Mouse (Mus musculus): ENCODE results near the gene Rbm20. TPM values are rescaled to one million over a fixed set of nuclear protein-coding genes. Genes with fewer than 3 reads are reported as not detected.

Gene Rbm20
- total RNA-seq, 2 experiments from 2014 or later = 0.61 TPM; not detected in 1

DNA sequence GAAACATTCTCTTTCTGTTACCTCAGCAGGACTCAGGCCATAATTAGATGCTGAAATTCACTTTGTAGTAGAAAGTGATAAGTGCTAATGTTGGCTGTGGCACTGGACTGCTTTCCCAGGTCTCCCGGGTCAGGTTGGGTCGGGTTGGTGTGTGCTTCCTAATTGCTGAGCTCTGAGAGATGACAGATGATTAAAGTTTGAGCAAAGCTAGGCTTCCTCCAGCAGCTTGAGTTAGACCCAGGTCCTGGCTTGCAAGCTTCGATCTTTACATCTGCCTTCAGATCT lies 154.0 kb downstream of the Rbm20 start:
- no peak for ATAC-seq (replicated peaks; ENCODE audit: low FRiP score, poor library complexity, severe bottlenecking)

DNA sequence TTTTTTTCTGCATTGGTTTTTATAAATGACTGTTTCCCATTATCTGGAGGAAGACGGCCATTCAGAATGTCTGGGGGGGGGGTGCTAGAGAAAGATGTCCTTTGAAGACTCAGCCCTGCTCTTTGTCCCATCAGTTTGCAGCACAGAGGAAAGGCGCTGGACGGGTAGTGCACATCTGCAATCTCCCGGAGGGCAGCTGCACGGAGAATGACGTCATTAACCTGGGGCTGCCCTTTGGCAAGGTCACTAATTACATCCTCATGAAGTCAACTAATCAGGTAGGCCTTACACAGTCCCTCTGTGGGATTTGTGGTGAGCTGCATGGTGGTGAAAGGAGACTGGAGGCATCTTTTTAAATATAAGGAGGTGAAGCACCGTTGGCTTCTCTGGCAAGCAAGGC lies 155.4 kb downstream of the Rbm20 start:
- no peak for ATAC-seq (replicated peaks; ENCODE audit: low FRiP score, poor library complexity, severe bottlenecking)

DNA sequence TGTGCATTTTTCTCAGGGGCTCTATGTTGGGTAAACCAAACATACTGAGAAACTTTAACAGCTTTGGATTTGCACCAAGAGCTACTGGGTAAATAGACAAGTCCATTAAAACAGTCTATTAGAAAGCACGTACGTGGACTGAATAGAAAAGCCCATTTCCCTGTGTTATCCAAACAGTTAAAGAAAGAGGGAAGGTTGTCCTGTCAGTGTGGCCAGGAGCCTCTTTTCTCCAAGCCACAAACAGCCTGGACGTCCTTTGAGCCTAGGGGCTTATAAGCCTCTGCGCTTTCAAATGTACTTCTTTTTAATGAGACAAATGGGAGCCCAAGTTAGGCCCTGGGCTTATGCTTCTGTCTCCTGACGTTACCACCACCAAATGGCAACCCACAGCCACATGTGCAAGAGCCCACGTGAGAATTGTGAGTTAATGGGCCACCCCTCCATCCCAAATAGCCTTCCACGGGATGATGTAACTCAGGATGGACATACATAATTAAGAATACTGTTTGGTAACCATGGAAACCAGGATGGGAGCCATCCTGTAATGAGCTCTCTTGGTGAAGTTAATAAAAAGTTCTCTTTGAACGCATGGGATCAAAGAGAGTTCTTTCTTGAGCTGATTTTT lies 156.8 kb downstream of the Rbm20 start:
- no peak for ATAC-seq (replicated peaks; ENCODE audit: low FRiP score, poor library complexity, severe bottlenecking)

DNA sequence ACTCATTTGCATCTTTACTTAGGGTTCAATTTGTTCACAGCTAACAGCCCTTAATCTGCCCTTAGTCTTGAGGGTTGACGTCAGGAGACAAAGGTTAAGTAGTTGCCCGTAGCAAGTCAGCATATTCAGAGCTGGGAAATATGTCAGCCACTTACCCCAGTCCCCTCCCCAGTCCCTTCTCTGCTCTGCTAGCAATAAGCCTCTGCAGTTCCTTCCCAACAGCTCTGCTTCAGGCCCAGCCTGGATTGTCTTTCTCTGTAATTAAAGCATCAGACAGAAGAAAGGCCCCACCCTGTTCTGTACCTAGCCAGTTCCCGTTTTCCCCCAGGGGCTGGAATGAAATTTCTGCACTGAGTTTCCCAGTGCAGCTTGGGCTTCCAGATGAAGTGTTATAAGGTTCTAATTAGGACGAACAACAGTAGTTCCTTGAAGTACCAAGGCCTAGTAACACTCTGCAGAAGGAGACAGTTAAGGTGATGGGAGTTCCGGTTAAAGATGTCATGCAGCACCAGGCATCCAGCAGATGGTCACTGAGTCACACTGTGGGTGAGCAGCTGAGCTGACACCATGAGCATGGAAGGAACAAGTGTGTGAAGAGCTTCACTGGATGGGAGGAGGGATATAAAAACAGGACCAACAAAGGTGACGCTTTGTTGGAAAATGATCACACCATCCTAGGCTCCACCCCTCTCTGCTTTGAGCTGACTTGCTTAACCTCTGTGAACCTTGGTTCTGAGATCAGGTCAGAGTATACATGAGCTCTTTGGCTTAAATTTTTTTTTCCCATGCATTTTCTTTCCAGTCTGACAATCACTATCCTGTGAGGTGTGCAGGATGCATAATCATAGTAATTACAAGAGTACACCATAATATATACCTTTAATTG lies 159.7 kb downstream of the Rbm20 start:
- ATAC-seq (replicated peaks; ENCODE audit: low FRiP score, poor library complexity, severe bottlenecking) = no peak

DNA sequence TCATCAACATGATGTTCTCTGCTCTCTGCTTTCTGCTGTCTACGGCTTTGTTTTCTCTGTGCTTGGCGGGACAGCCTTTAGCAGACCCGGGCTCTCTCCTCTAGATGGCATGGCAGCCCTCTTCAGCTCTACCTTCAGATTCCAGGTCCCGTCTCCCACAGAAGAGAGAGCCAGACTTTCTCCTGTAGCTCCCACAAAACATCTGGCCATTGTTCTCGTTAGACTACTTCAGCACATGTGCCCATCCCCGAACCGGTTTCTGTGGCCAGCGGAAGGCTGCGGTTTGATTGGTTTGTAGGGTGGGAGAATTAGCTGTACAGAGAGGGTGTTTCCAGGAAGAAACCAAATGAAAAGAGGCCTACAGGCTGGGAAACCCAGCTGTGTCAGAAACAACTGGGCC lies 161.7 kb downstream of the Rbm20 start:
- ATAC-seq (replicated peaks; ENCODE audit: low FRiP score, poor library complexity, severe bottlenecking) = no peak

DNA sequence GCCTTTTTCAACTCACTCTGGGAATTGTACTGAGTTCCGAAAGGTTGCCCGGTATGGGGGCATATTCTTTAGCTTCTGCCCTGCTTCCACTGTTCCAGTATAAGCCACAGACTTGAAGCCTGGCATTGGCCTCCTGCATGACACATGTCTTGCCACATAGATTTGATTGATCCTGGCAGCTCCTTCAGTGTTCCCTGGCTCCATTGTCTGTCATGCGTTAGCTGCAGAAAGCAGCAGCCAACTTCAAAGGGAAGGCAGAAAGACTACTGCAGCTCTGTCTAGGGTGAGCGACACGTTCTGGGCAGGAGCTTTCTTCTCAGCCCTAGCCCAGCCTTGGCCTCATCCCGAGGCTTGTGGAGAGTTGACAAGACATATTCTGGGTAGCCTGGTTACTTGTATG lies 162.7 kb downstream of the Rbm20 start:
- no peak for ATAC-seq (replicated peaks; ENCODE audit: low FRiP score, poor library complexity, severe bottlenecking)

DNA sequence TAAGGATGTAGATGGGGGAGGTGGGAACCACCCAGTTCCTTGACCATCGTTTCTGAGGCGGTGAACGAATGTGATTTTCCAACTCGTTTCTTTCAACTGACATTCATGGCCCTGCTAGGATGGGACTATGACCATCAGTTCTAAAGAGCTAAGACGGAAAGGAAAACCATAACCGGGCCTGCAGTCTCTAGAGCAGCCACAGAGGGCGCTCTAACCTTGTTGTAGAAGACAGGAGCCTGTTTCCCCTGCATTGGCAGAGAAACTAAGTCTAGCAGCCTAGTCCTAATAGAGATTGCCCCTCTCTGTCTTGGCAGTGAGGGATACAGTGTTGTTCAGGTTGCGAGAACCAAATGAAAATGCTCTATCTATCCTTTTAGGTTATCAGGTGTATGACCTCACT lies 164.8 kb downstream of the Rbm20 start:
- peak; percentile 62; the same call in 1 of the 2 replicates for ATAC-seq (replicated peaks; ENCODE audit: low FRiP score, poor library complexity, severe bottlenecking)

DNA sequence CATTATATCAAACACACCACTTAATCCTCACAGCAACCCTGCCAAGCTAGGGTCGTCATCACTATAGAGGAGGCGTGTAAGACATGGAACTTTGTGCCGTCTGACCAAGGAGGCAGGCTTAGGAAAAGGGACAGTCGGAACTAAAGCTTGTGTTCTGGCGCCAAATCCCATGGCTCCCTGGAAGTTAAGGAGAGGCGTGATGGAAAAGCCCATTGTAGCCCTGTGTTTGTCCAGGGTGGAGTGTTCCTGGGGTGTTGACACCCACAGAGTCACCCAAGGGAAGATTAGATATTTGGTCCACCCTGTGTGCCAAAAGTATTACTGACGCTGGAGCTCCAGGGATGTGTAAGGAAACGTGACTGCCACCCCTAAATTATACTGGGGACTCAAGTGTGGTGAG lies 166.9 kb downstream of the Rbm20 start:
- no peak for ATAC-seq (replicated peaks; ENCODE audit: low FRiP score, poor library complexity, severe bottlenecking)

DNA sequence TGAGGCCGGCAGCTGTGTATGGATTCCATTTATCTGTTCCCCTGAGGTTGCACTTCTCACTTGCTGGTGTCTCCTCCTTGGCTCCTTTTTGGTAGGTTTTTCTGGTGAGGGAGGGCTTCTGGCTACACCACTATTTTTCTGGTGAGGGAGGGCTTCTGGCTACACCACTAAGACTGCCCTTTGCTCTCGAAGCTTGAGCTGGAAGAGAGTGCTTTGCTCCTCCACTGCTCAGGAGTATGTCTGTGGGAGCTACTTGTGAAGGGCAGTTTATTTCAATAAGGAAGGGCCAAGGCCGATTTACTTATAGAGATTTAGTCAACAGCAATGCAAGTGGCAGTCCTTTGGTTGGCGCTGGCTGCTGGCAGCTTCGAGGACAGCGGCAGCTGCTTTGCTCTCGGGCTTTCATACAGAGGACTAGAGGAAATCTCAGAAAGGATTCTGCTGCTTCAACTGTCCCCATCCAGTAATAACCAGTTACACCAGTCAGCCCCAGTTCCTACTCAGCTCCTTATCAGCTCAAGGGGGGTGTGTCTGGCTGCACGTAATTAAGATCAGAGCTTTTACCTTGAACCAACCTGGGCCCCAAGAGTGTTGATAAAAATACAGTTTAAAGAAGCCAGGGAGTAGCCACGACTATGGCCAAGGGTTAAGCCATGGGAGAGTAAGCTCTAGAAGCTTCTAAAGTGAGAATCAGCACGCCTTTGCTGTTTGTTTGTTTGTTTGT lies 171.3 kb downstream of the Rbm20 start:
- ATAC-seq (replicated peaks; ENCODE audit: low FRiP score, poor library complexity, severe bottlenecking) = 0 out of 2 replicates have a peak, but pooled peaks have one; percentile 43

DNA sequence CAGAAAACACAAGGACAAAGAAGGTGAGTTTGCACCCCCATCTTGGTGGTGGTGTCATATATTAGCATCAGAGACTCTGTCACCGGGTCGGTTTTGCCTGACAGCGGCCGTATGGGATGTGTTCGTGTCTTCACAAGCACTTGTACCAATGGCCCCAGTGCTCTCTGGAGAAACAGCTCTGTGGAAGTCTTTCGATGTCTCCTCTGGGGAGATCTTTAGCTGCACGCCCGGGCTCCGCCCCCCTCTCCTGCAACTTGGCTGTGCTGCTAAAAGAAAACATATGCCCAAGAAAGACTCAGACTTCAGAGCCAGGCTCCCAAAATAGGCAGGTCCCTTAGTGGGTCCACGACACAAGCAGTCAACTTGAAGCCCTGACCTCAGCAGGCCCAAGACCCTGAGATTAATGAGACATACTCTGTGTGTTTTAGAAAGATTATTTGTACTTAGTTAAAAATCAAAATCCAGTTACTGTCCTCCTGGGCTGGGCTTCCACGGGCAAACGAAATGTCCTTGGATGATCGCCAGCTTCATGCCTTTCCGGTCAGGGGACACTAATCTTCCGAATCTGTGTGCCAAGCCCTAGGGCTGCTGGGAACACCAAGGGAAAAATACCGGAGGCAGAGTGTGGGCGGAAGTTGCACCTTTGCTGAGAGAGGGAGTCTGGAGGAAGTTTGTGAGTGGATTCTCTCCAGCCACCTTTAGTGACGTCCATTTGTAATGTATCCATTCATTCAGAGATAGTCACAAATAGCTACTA lies 173.2 kb downstream of the Rbm20 start:
- ATAC-seq (replicated peaks; ENCODE audit: low FRiP score, poor library complexity, severe bottlenecking) = no peak

DNA sequence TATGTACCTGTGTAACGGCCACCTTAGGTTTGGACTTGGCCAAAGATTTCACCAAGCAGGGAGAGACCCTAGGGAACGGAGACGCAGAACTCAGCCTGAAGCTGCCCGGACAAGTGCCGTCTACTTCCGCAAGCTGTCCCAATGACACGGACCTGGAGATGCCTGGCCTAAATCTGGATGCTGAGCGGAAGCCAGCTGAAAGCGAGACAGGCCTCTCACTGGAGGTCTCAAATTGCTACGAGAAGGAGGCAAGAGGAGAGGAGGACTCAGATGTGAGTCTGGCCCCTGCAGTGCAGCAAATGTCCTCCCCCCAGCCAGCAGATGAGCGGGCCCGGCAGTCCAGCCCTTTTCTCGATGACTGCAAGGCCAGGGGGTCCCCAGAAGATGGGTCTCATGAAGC lies 174.2 kb downstream of the Rbm20 start:
- ATAC-seq (replicated peaks; ENCODE audit: low FRiP score, poor library complexity, severe bottlenecking) = no peak

DNA sequence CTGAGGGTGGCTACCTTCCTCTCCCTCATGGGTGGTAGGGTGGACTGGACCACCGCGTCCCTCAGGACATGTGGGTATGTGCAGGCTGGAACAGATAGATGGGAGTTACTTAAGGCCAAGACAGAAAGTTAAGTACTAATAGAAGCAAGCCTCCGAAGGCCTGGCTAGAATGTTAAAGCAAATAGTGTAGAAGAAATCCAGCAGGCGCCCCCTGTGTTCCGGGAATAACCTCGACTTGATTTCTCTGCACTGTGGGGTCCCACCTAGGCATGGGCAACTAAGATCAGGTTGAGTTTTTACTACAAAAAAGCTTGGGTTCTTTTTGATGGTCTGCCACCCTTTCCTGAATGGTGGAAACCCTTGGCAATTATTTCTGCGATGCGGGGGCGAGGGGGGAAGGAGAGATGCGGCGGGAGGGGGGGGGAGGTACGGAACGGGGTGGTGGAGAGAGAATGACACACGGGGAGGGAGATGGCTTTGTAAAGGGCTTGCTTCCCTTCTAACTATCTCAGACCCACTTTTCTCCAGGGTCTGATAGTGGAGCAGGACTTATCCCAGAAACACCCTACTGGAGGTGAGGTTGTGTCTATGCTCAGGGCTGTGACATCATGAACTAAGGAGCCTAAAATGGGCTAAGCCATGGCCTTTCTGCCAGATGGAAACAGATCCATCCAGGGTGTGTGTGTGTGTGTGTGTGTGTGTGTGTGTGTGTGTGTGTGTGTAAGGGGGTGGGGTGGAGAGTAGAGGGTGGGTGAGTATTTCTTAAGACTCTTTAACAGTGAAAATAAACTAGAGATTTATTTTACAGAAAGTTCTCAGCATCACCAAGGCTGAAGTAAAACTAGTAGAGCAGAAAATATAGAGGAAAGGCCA lies 175.0 kb downstream of the Rbm20 start:
- no peak for ATAC-seq (replicated peaks; ENCODE audit: low FRiP score, poor library complexity, severe bottlenecking)

DNA sequence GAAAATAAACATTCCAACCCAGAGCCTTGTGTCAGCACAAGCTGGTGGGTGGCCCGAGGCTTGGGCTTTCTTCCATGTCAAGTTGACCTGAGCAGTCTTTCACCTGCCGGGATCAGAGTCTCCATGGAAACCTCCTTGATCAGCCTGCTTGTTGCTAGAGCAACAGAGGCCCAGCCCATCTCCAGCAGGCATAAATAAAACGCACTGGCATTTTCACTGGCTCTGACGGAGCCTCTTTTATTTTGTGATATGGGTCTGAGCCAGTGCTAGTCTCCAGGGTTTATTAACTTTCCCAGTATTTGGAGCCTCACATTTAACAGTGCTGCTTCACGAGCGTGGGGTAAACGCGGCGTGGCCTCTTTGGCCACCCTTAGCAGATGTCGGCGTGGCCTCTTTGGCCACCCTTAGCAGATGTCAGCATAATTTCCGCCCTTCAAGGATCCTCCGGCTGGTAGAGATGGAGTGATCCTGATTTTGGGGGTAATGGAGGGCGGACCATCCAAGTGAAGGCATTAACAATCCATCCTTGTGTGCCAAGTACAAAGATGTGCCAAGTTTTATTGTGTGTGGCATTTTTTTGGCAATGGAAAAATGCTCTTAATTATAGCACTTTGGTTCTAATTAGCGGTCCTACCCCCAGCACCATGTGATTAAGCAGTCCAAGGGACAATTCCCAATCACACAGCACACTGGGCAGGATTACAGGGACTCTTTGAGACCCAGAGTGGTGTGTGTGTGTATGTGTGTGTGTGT lies 175.8 kb downstream of the Rbm20 start:
- ATAC-seq (replicated peaks; ENCODE audit: low FRiP score, poor library complexity, severe bottlenecking) = no peak

DNA sequence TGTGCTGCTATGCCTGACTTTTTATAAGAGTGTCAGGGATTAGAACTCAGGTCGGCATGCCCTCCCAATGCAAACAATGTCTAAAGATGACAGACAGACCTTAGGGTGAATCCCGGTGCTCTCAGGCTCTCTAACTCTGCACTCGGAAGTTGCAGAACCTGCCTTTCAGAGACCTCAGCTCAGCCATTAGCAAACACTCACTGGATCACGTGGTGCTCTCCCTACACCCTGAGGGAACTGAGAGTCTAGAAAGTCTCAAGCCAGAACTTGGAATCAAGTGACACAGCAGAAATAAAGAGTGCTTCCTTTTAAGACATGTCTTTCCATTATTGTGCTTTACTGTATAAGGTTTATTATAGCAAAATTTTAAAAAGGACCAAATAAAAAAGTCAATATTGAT lies 177.9 kb downstream of the Rbm20 start:
- ATAC-seq (replicated peaks; ENCODE audit: low FRiP score, poor library complexity, severe bottlenecking) = no peak

DNA sequence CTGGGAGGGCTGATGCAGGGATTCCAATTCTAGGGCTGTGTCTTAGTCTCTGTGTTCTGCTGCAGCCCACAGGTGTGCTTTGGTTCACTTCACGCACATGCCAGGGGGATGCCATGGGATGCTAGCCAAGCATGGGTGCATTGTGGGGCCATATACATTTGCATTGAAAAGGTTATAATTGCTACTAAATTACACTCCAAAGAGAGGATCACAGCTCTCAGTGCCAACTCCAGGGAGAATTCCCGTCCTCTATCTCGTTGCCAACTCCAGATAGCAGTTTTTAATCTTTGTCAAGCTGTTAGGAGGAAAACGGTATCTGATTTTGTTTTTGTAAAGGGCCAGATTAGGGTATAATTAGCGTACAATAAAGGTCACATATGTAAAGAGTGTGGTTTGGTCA lies 178.7 kb downstream of the Rbm20 start:
- no peak for ATAC-seq (replicated peaks; ENCODE audit: low FRiP score, poor library complexity, severe bottlenecking)

DNA sequence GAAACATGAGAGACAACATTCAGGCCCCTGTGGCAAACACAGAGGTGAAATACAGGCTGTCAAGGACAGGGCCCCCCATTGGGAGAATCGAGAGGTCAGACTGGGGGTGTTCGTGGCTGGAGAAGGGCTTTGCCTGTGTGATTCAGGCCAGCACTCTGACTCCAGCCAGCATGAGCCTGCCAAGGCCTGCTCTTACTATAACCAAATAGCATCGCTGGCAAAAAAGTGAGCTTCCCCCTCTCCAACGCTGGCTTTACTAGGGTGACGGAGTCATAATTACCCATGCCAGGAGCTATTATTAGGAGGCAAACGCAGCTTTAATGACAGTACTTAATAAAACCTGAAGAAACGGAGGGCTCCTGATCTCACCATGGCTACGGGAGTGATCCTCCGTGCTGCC lies 179.7 kb downstream of the Rbm20 start:
- ATAC-seq (replicated peaks; ENCODE audit: low FRiP score, poor library complexity, severe bottlenecking) = no peak

DNA sequence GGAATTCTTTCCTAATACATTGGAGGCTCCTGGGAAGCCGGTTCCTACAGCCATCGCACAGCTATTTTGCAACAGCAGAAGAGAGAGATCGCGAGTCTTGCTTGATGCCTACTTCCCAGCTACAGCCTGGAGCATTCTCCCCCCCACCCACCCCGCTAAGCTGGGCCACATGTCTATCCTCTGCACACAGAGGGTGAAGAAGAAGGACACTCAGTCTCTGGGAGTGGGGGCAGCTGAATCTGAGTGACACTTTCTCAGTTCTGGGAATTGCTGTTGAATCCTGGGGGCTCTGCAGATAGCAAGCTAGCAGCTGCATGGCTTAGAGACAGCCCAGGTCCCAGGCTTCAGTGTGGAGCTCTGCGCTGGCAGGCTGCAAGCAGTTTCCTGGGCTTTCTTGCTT lies 180.9 kb downstream of the Rbm20 start:
- no peak for ATAC-seq (replicated peaks; ENCODE audit: low FRiP score, poor library complexity, severe bottlenecking)

DNA sequence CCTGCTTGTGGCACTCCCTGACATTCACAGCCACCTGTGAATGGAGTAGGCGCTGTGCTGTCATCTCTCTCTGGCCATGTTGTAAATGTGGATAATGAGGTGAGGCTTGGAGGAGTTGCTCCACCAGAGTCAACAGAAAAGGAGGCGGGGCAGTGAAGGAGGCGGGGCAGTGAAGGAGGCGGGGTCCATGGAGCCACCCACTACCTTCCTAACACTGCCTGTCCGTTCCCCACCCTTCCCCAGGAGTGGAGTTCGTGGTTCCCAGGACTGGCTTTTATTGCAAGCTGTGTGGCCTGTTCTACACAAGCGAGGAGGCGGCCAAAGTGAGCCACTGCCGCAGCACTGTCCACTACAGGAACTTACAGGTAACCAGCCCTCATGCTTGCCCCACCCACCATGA lies 182.0 kb downstream of the Rbm20 start:
- ATAC-seq (replicated peaks; ENCODE audit: low FRiP score, poor library complexity, severe bottlenecking) = no peak

DNA sequence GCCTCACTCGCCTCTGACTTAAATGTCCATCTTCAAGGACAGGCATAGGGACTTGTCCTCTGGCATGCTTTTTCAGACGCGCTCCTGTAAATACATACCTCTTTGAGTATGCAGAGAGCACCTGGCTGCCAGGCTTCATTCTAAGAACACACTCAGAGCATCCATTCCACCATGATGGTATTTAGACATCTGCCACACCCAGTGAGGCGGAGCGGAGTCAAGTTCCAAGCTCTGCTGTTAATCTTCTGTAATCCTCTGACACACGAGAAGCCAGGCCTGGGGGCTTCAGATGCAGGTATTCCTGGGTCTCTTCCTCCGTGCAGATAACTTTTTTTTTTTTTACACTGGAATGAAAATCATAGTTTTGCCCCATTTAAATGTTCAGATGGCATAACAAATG lies 182.5 kb downstream of the Rbm20 start:
- ATAC-seq (replicated peaks; ENCODE audit: low FRiP score, poor library complexity, severe bottlenecking) = no peak

All from erythroid progenitor cell, adult 5-6 weeks (primary cell).